Mouse (Mus musculus) macrophage (primary cell): ENCODE data around the gene Gm26661. TPM values are rescaled to one million over a fixed set of nuclear protein-coding genes. Genes with fewer than 3 reads are reported as not detected.

Source experiments
- H3K27ac ChIP-seq: fragments of 350-480 bp; formaldehyde crosslinking; 2 replicates; pipeline ENCODE4 v1.9.0; 2021
- H3K36me3 ChIP-seq: fragments of 350-480 bp; formaldehyde crosslinking; 2 replicates; pipeline ENCODE4 v1.9.0; 2021; ENCODE audit errors: inconsistent target
- H3K4me3 ChIP-seq: fragments of 350-480 bp; formaldehyde crosslinking; 2 replicates; pipeline ENCODE4 v1.9.0; 2021; ENCODE audit errors: inconsistent target
- H3K79me2 ChIP-seq: fragments of 350-480 bp; formaldehyde crosslinking; 2 replicates; pipeline ENCODE4 v1.9.0; 2021; ENCODE audit errors: inconsistent target
- WGBS: methylation state at CpG from one replicate; pipeline ENCODE4 v1.1.7; 2026; ENCODE audit warnings: inconsistent platforms; ENCODE audit not compliant: missing documents; 5-methylcytosine and 5-hydroxymethylcytosine counted together
- polyA plus RNA-seq: library from polyadenylated mRNA; stranded (reverse); fragments of 250-400 nt; gene quantifications from 3 replicates; pipeline ENCODE4 v1.2.4, GENCODE M21; 2018; ENCODE audit warnings: inconsistent platforms

Gene Gm26661
- polyA plus RNA-seq, 1 experiment from 2014 or later = not detected

- Histone ChIP-seq H3K79me2 (no peaks in the 10 kb centered on the region), H3K27ac (no peak overlapping the region), H3K4me3 (no peak overlapping the region), H3K36me3 (no peaks in the 10 kb centered on the region)
- 98% methylated on average over 4 of the region's 4 CpGs for WGBS
Observed at GRCm38 (mm10) chr14:7807711-7808110, 16.3 kb downstream of the Gm26661 start.

GRCm38 (mm10) chr14:7808501-7808981 is 17.2 kb downstream of the Gm26661 start:
- H3K36me3 ChIP-seq = no peaks in the 10 kb centered on the region
- H3K27ac ChIP-seq = no peak overlapping the region
- 86% methylated on average over 11 of the region's 11 CpGs for WGBS
- no peaks in the 10 kb centered on the region for H3K79me2 ChIP-seq
- no peak overlapping the region for H3K4me3 ChIP-seq

DNA sequence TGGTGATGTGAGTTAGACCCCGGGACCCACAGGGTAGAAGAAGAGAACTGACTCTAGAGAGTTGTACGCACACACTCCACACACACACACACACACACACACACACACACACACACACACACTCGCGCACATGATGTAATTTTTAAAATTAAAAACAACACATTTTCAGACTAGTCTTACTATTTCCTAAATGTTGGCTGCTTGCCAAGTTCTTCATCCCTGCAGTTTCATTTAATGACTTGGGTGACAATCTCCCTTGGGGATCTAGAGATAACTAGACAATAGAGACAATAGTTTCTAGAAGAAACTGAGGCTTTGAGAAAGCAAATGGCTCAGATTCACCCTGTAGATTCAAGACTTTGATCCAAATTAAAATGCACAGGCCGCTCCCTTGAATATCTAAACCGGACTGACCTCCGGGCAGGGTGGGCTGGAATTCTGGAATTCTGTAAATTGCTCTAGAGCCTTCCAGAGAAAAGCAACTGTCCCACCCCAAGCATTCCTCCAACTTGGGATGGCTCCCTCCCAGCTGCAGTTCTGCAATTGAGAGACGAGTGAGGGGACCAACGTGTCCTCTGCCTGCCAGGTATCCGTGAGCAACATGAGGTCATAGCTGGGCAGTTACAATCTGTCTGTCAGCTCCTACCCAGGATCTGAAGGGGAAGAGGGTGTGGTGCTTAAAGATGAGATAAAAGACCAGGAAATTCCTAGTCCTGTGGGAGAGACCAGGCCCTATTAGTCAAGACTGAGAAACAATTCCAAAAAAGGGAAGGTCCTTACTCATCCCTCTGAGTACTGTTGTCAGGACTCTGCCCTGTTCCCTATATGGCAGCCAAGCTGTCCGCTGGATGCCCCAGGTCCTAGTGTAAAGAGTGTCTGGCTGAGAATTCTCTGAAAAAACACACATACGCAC is 17.9 kb downstream of the Gm26661 start:
- 96% methylated on average over 8 of the region's 12 CpGs for WGBS
- Histone ChIP-seq H3K27ac (no peak overlapping the region), H3K36me3 (no peaks in the 10 kb centered on the region), H3K79me2 (no peaks in the 10 kb centered on the region), H3K4me3 (no peak overlapping the region)

GRCm38 (mm10) chr14:7817770-7818462 is 26.5 kb downstream of the Gm26661 start, which contains the start of gene Flnb:
TSS of gene Flnb (plus strand) at chr14:7817957.
- Histone ChIP-seq H3K4me3 (peak within 1 kb of the TSS; percentile 43), H3K36me3 (no peaks in the 10 kb centered on the region), H3K79me2 (no peaks in the 10 kb centered on the region), H3K27ac (no peak within 1 kb of the TSS)
- under 1% methylated on average over 49 of the region's 49 CpGs for WGBS

DNA sequence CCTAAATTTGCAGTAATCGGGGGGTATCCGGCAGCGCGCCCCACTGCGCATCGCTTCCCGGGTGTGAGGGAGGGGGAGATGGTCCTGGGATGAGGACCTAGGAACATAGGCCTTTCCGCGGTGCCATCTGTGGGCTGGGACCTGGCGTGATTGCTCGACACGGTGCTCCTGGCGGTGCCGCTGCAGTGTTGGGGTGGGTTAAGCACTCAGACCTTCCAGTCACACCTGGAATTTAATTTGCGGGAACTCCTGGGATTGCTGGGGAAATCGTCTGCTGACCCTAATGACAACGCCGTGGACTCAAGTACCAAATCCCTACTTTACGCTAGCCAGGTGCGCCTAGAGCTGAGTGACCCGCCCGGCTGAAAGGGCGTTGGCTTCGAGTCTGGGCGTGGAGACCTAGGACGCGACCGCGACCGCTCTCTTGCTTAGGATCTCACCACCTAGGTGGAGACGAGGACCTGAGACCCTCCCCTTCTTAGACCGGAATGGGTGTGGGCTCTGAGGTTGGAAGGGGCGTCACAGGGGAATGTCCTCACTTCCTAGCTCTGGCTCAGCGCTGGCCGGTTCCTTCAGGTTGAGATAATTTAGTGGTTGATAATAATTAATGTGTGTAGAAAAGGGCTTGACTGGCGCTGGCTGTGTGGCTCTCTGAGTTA is 27.2 kb downstream of the Gm26661 start:
- no peaks in the 10 kb centered on the region for H3K79me2 ChIP-seq
- no peaks in the 10 kb centered on the region for H3K36me3 ChIP-seq
- WGBS = 5% methylated on average over 36 of the region's 36 CpGs
- H3K27ac ChIP-seq = no peak overlapping the region
- H3K4me3 ChIP-seq = peak overlapping the region; percentile 43

DNA sequence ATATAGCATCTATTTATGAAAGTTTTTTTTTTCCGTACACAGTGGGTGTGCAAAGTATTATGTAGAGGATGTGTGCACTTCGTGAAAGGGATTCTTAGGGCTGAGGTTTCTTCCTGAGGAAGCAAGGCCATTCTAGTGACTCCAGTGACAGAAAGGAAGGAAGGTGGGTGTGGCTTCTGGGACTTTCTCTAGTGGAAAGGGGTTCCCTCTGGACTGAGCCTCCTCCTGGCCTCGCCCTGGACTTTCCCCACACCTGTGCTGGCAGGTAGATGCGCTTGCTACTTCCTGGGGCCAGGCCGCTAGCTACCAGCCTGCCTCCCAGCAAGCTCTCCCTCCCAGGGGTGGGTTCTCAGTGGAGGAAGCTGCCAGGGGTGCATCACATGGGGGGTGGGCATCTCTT is 28.1 kb downstream of the Gm26661 start:
- WGBS = 62% methylated on average over 5 of the region's 5 CpGs
- Histone ChIP-seq H3K27ac (no peak overlapping the region), H3K79me2 (no peaks in the 10 kb centered on the region), H3K36me3 (no peaks in the 10 kb centered on the region), H3K4me3 (no peak overlapping the region)

- WGBS = 98% methylated on average over 8 of the region's 8 CpGs
- Histone ChIP-seq H3K27ac (no peak overlapping the region), H3K4me3 (no peak overlapping the region), H3K36me3 (no peaks in the 10 kb centered on the region), H3K79me2 (no peaks in the 10 kb centered on the region)
Observed at GRCm38 (mm10) chr14:7821341-7821740, 30.0 kb downstream of the Gm26661 start.

- Histone ChIP-seq H3K27ac (no peak overlapping the region), H3K4me3 (no peak overlapping the region), H3K36me3 (no peaks in the 10 kb centered on the region), H3K79me2 (no peaks in the 10 kb centered on the region)
- 93% methylated on average over 7 of the region's 7 CpGs for WGBS
Observed at GRCm38 (mm10) chr14:7822693-7823092, 31.3 kb downstream of the Gm26661 start.

- Histone ChIP-seq H3K79me2 (no peaks in the 10 kb centered on the region), H3K36me3 (no peaks in the 10 kb centered on the region), H3K27ac (no peak overlapping the region), H3K4me3 (no peak overlapping the region)
- WGBS = 84% methylated on average over 8 of the region's 8 CpGs
Observed at GRCm38 (mm10) chr14:7824651-7825268, 33.4 kb downstream of the Gm26661 start.

GRCm38 (mm10) chr14:7826151-7826937 is 35.0 kb downstream of the Gm26661 start:
- Histone ChIP-seq H3K36me3 (no peaks in the 10 kb centered on the region), H3K4me3 (no peak overlapping the region), H3K79me2 (no peaks in the 10 kb centered on the region), H3K27ac (no peak overlapping the region)
- 49% methylated on average over 10 of the region's 10 CpGs for WGBS

- WGBS = 89% methylated on average over 2 of the region's 2 CpGs
Observed at GRCm38 (mm10) chr14:7829181-7829580, 37.8 kb downstream of the Gm26661 start.

GRCm38 (mm10) chr14:7831770-7832439 is 40.5 kb downstream of the Gm26661 start:
- 100% methylated on average over 1 of the region's 1 CpGs for WGBS
- H3K79me2 ChIP-seq = no peaks in the 10 kb centered on the region
- no peak overlapping the region for H3K4me3 ChIP-seq
- H3K36me3 ChIP-seq = no peaks in the 10 kb centered on the region
- no peak overlapping the region for H3K27ac ChIP-seq

More at GRCm38 (mm10) chr14:7829181-7829580, 37.8 kb downstream of the Gm26661 start:
- H3K79me2 ChIP-seq = no peaks in the 10 kb centered on the region
- no peak overlapping the region for H3K4me3 ChIP-seq
- no peaks in the 10 kb centered on the region for H3K36me3 ChIP-seq
- no peak overlapping the region for H3K27ac ChIP-seq

DNA sequence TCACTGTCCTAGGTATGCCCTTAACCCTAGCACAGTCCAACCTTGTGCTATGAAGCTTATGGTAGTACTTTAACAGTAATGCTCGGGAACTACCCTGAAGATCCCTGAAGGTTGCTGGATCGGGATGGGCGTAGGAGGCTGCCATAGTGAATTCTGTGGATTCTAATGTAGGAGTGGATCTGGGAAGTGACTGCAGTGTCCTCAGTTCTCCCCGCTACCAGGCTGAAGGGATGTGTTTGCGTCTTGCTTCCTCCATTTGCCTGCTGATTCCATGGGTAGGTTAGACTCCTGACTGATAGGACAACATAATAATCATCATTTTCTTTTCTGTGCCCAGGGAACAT is 41.0 kb downstream of the Gm26661 start:
- no peak overlapping the region for H3K27ac ChIP-seq
- no peaks in the 10 kb centered on the region for H3K79me2 ChIP-seq
- H3K36me3 ChIP-seq = no peaks in the 10 kb centered on the region
- no peak overlapping the region for H3K4me3 ChIP-seq
- WGBS = 96% methylated on average over 5 of the region's 5 CpGs
